In genomic region chr8:119678138-119678843, GRCm38 (mm10) we compare ENCODE assay signal across 8 mouse cellular contexts. TPM values are rescaled to one million over a fixed set of nuclear protein-coding genes. Genes with fewer than 3 reads are reported as not detected.
DNase-seq lines count a peak whose midpoint lies in the region; ATAC-seq lines count a peak whose summit lies in the region.

No protein-coding gene starts in this region.

- peak; percentile 32 to 48 for DNase-seq in lung, adult 18-20 months
- no peak for DNase-seq in lung, postnatal 25 days (ENCODE audit: low spot score)
- DNase-seq in brain, adult 2 months (ENCODE audit: low read depth, low spot score) = peak; percentile 53
- DNase-seq in heart, embryonic 10.5 days (ENCODE audit: low spot score) = no peak
- DNase-seq in lung, postnatal 36 days = peak; percentile 66
- peak; percentile 71 for DNase-seq in thymus, postnatal 4 days

- no peaks in the 10 kb centered on the region for H3K36me3 ChIP-seq in heart, embryonic 10.5 days
- H3K36me3 ChIP-seq in kidney, embryonic 14.5 days (ENCODE audit: control insufficient read depth, insufficient read depth, low read length) = no peaks in the 10 kb centered on the region

- H3K4me2 ChIP-seq in kidney, embryonic 14.5 days (replicated peaks; ENCODE audit: low read depth, low read length) = peak overlapping the region; percentile 27

- WGBS in heart, embryonic 10.5 days = 6% methylated on average over 18 of the region's 18 CpGs
- WGBS in kidney, embryonic 14.5 days = 9% methylated on average over 18 of the region's 18 CpGs

- peaks cover 22% of the 10 kb centered on the region for H3K27me3 ChIP-seq in heart, embryonic 10.5 days (ENCODE audit: insufficient read depth, poor library complexity, severe bottlenecking)
- H3K27me3 ChIP-seq in kidney, embryonic 14.5 days (ENCODE audit: control insufficient read depth, insufficient read depth, low read length) = no peaks in the 10 kb centered on the region

- H3K4me1 ChIP-seq in heart, embryonic 10.5 days = peaks cover 13% of the 10 kb centered on the region
- H3K4me1 ChIP-seq in kidney, embryonic 14.5 days (ENCODE audit: control insufficient read depth, insufficient read depth, low read length) = peaks cover 6% of the 10 kb centered on the region; the same call in 1 of the 2 replicates

- H3K4me3 ChIP-seq in heart, embryonic 10.5 days = peak overlapping the region; percentile 43
- no peak overlapping the region for H3K4me3 ChIP-seq in kidney, embryonic 14.5 days (ENCODE audit: low read length)

- H3K9ac ChIP-seq in kidney, embryonic 14.5 days (ENCODE audit: low read depth, low read length) = no peak overlapping the region

- peak; percentile 50 for ATAC-seq in kidney, embryonic 14.5 days (ENCODE audit: low FRiP score, low TSS enrichment)
- ATAC-seq in activated CD4-positive, CD25-positive, alpha-beta regulatory T cell, adult 4 months = no peak

- no peak overlapping the region for H3K27ac ChIP-seq in heart, embryonic 10.5 days
- H3K27ac ChIP-seq in kidney, embryonic 14.5 days (ENCODE audit: low read depth, low read length) = no peak overlapping the region

- H3K9me3 ChIP-seq in heart, embryonic 10.5 days = no peaks in the 10 kb centered on the region
- H3K9me3 ChIP-seq in kidney, embryonic 14.5 days (ENCODE audit: control insufficient read depth, low read length) = no peaks in the 10 kb centered on the region

RNA-seq across cellular contexts. Expression of gene Wfdc1, which starts 12.1 kb away (rescaled TPM):
- 1.3 and 1.6 TPM in 2 replicates for polyA plus RNA-seq in heart, embryonic 10.5 days (2016; fragmentation: Nextera tagmentation; extraction: Ambion mirVana)
- 1.8 and 1.9 TPM in 2 replicates for polyA plus RNA-seq in kidney, embryonic 14.5 days (2014; fragmentation: Nextera tagmentation; extraction: Ambion mirVana)
- not detected for polyA plus RNA-seq in activated CD4-positive, CD25-positive, alpha-beta regulatory T cell, adult 4 months (2017; shearing (Covaris generic))

RNA-seq across cellular contexts. Expression of gene Atp2c2, which starts 21.5 kb away (rescaled TPM):
- polyA plus RNA-seq in heart, embryonic 10.5 days (2016; fragmentation: Nextera tagmentation; extraction: Ambion mirVana) = 0.36 and 1.5 TPM in 2 replicates
- 0.97 and 1.2 TPM in 2 replicates for polyA plus RNA-seq in kidney, embryonic 14.5 days (2014; fragmentation: Nextera tagmentation; extraction: Ambion mirVana)
- not detected for polyA plus RNA-seq in activated CD4-positive, CD25-positive, alpha-beta regulatory T cell, adult 4 months (2017; shearing (Covaris generic))

RNA-seq across cellular contexts. Expression of gene Kcng4, which starts 42.8 kb away (rescaled TPM):
- polyA plus RNA-seq in heart, embryonic 10.5 days (2016; fragmentation: Nextera tagmentation; extraction: Ambion mirVana) = not detected in 2 replicates
- 0.22 TPM in 1 of 2 replicates, not detected in the other for polyA plus RNA-seq in kidney, embryonic 14.5 days (2014; fragmentation: Nextera tagmentation; extraction: Ambion mirVana)
- polyA plus RNA-seq in activated CD4-positive, CD25-positive, alpha-beta regulatory T cell, adult 4 months (2017; shearing (Covaris generic)) = not detected

Comparison
In these comparisons a context has a peak if more than half of its experiments do, and no peak if none do; other contexts are left out.
1. DNase-seq: peak in lung, adult 18-20 months (2 of 2), brain, adult 2 months (single experiment), lung, postnatal 36 days (single experiment) and thymus, postnatal 4 days (single experiment); none in lung, postnatal 25 days (single experiment) and heart, embryonic 10.5 days (single experiment).